Mouse (Mus musculus) heart, embryonic 10.5 days (tissue): ENCODE measurements around the gene Prdm11. TPM values are rescaled to one million over a fixed set of nuclear protein-coding genes. Genes with fewer than 3 reads are reported as not detected.
A peak's percentile ranks its signal among the peaks of the same experiment; 100 is the strongest.

Experiments used
- DNase-seq: peaks from one replicate; pipeline ENCODE4 v3.0.0-alpha.2; 2017; ENCODE audit warnings: low spot score
- H3K27ac ChIP-seq: fragments of 300-500 bp; sonication (generic); 2 replicates; pipeline ENCODE4 v1.5.1; 2016; ENCODE audit warnings: mild to moderate bottlenecking
- H3K27me3 ChIP-seq: fragments of 300-500 bp; sonication (generic); 2 replicates; pipeline ENCODE4 v1.6.1; 2016; ENCODE audit warnings: mild to moderate bottlenecking; ENCODE audit not compliant: poor library complexity, insufficient read depth, severe bottlenecking
- H3K36me3 ChIP-seq: fragments of 300-500 bp; sonication (generic); 2 replicates; pipeline ENCODE4 v1.6.1; 2016; ENCODE audit warnings: mild to moderate bottlenecking, moderate library complexity
- H3K4me1 ChIP-seq: fragments of 300-500 bp; sonication (generic); 2 replicates; pipeline ENCODE4 v1.6.1; 2016; ENCODE audit warnings: mild to moderate bottlenecking
- H3K4me3 ChIP-seq: fragments of 300-500 bp; sonication (generic); 2 replicates; pipeline ENCODE4 v1.5.1; 2016; ENCODE audit warnings: mild to moderate bottlenecking, moderate library complexity
- H3K9me3 ChIP-seq: fragments of 300-500 bp; sonication (generic); 2 replicates; pipeline ENCODE4 v1.6.1; 2016; ENCODE audit warnings: mild to moderate bottlenecking, moderate library complexity
- WGBS: fragments of 180-500 bp; shearing (Covaris S2); methylation state at CpG from one replicate; pipeline ENCODE4 v1.1.7; 2016; 5-methylcytosine and 5-hydroxymethylcytosine counted together
- polyA plus RNA-seq: library from polyadenylated mRNA; unstranded; fragments of >200 nt; fragmentation: Nextera tagmentation; extraction: Ambion mirVana; gene quantifications from 2 replicates; pipeline ENCODE4 v1.2.1, GENCODE M21; 2016

The Prdm11 gene
- polyA plus RNA-seq, 1 experiment from 2014 or later = 4.5 TPM

- no peak for DNase-seq
- WGBS = 79% methylated on average over 7 of the region's 7 CpGs
- Histone ChIP-seq H3K36me3 (peaks cover 51% of the 10 kb centered on the region), H3K9me3 (no peaks in the 10 kb centered on the region), H3K27me3 (peaks cover 4% of the 10 kb centered on the region; the same call in 1 of the 2 replicates), H3K4me1 (peaks cover 57% of the 10 kb centered on the region), H3K4me3 (no peak overlapping the region), H3K27ac (peak overlapping the region; percentile 83; the same call in 1 of the 2 replicates)
Measured at GRCm38 (mm10) chr2:92987108-92987618, 58.8 kb downstream of the Prdm11 start.

GRCm38 (mm10) chr2:92985600-92985999 is 60.4 kb downstream of the Prdm11 start:
- Histone ChIP-seq H3K9me3 (no peaks in the 10 kb centered on the region), H3K4me3 (no peak overlapping the region), H3K36me3 (peaks cover 37% of the 10 kb centered on the region), H3K27ac (peak overlapping the region; percentile 77), H3K27me3 (peaks cover 4% of the 10 kb centered on the region; the same call in 1 of the 2 replicates), H3K4me1 (peaks cover 62% of the 10 kb centered on the region)
- DNase-seq = no peak
- WGBS = 47% methylated on average over 7 of the region's 7 CpGs

- no peak overlapping the region for H3K4me3 ChIP-seq
- H3K27me3 ChIP-seq = peaks cover 4% of the 10 kb centered on the region; the same call in 1 of the 2 replicates
- no peaks in the 10 kb centered on the region for H3K9me3 ChIP-seq
- no peak for DNase-seq
- peak overlapping the region; percentile 77 for H3K27ac ChIP-seq
- H3K36me3 ChIP-seq = peaks cover 37% of the 10 kb centered on the region
- H3K4me1 ChIP-seq = peaks cover 62% of the 10 kb centered on the region
- 74% methylated on average over 2 of the region's 2 CpGs for WGBS
Measured at GRCm38 (mm10) chr2:92985171-92985570, 60.8 kb downstream of the Prdm11 start.

- Histone ChIP-seq H3K27me3 (peaks cover 4% of the 10 kb centered on the region; the same call in 1 of the 2 replicates), H3K9me3 (no peaks in the 10 kb centered on the region), H3K27ac (peak overlapping the region; percentile 77; the same call in 1 of the 2 replicates), H3K4me1 (peaks cover 62% of the 10 kb centered on the region), H3K36me3 (peaks cover 39% of the 10 kb centered on the region), H3K4me3 (no peak overlapping the region)
- 80% methylated on average over 7 of the region's 7 CpGs for WGBS
- DNase-seq = no peak
Measured at GRCm38 (mm10) chr2:92984321-92985108, 61.5 kb downstream of the Prdm11 start.

GRCm38 (mm10) chr2:92983273-92983620 is 62.7 kb downstream of the Prdm11 start:
- Histone ChIP-seq H3K9me3 (no peaks in the 10 kb centered on the region), H3K4me3 (0 out of 2 replicates have a peak overlapping the region, but pooled peaks have one; percentile 5), H3K27ac (peak overlapping the region; percentile 77), H3K4me1 (peaks cover 49% of the 10 kb centered on the region), H3K27me3 (peaks cover 4% of the 10 kb centered on the region; the same call in 1 of the 2 replicates), H3K36me3 (peaks cover 44% of the 10 kb centered on the region)
- peak; percentile 91 for DNase-seq
- WGBS = 50% methylated on average over 4 of the region's 4 CpGs

- Histone ChIP-seq H3K36me3 (peaks cover 44% of the 10 kb centered on the region), H3K4me3 (0 out of 2 replicates have a peak overlapping the region, but pooled peaks have one; percentile 5), H3K9me3 (no peaks in the 10 kb centered on the region), H3K4me1 (peaks cover 44% of the 10 kb centered on the region), H3K27me3 (peaks cover 4% of the 10 kb centered on the region; the same call in 1 of the 2 replicates), H3K27ac (peak overlapping the region; percentile 77)
- WGBS = 43% methylated on average over 8 of the region's 8 CpGs
- no peak for DNase-seq
Measured at GRCm38 (mm10) chr2:92982591-92983272, 63.2 kb downstream of the Prdm11 start.

- Histone ChIP-seq H3K27ac (no peak overlapping the region), H3K4me3 (no peak overlapping the region), H3K36me3 (peaks cover 45% of the 10 kb centered on the region), H3K9me3 (no peaks in the 10 kb centered on the region), H3K27me3 (no peaks in the 10 kb centered on the region), H3K4me1 (peaks cover 25% of the 10 kb centered on the region)
- WGBS = 81% methylated on average over 10 of the region's 10 CpGs
- no peak for DNase-seq
Measured at GRCm38 (mm10) chr2:92980165-92980564, 65.8 kb downstream of the Prdm11 start.

GRCm38 (mm10) chr2:92975031-92975790 is 70.8 kb downstream of the Prdm11 start:
- Histone ChIP-seq H3K9me3 (no peaks in the 10 kb centered on the region), H3K4me1 (no peaks in the 10 kb centered on the region), H3K4me3 (no peak overlapping the region), H3K27ac (no peak overlapping the region), H3K27me3 (no peaks in the 10 kb centered on the region; the same call in 1 of the 2 replicates), H3K36me3 (peaks cover 69% of the 10 kb centered on the region)
- DNase-seq = no peak
- 84% methylated on average over 14 of the region's 14 CpGs for WGBS

- Histone ChIP-seq H3K27me3 (no peaks in the 10 kb centered on the region; the same call in 1 of the 2 replicates), H3K36me3 (peaks cover 59% of the 10 kb centered on the region), H3K4me1 (no peaks in the 10 kb centered on the region), H3K27ac (no peak overlapping the region), H3K9me3 (no peaks in the 10 kb centered on the region), H3K4me3 (no peak overlapping the region)
- no peak for DNase-seq
- 88% methylated on average over 20 of the region's 20 CpGs for WGBS
Measured at GRCm38 (mm10) chr2:92973646-92974045, 72.3 kb downstream of the Prdm11 start.

GRCm38 (mm10) chr2:92972071-92972470 is 73.9 kb downstream of the Prdm11 start:
- Histone ChIP-seq H3K27me3 (no peaks in the 10 kb centered on the region; the same call in 1 of the 2 replicates), H3K36me3 (peaks cover 55% of the 10 kb centered on the region), H3K4me3 (no peak overlapping the region), H3K27ac (no peak overlapping the region), H3K4me1 (peaks cover 12% of the 10 kb centered on the region), H3K9me3 (no peaks in the 10 kb centered on the region)
- no peak for DNase-seq
- 86% methylated on average over 17 of the region's 17 CpGs for WGBS

GRCm38 (mm10) chr2:92971536-92971935 is 74.4 kb downstream of the Prdm11 start:
- Histone ChIP-seq H3K36me3 (peaks cover 52% of the 10 kb centered on the region), H3K27ac (no peak overlapping the region), H3K9me3 (no peaks in the 10 kb centered on the region), H3K27me3 (no peaks in the 10 kb centered on the region; the same call in 1 of the 2 replicates), H3K4me3 (no peak overlapping the region), H3K4me1 (peaks cover 17% of the 10 kb centered on the region)
- 90% methylated on average over 8 of the region's 8 CpGs for WGBS
- no peak for DNase-seq

GRCm38 (mm10) chr2:92971069-92971468 is 74.9 kb downstream of the Prdm11 start:
- Histone ChIP-seq H3K27me3 (no peaks in the 10 kb centered on the region; the same call in 1 of the 2 replicates), H3K36me3 (peaks cover 47% of the 10 kb centered on the region), H3K4me3 (no peak overlapping the region), H3K9me3 (no peaks in the 10 kb centered on the region), H3K4me1 (peaks cover 22% of the 10 kb centered on the region), H3K27ac (no peak overlapping the region)
- WGBS = 76% methylated on average over 9 of the region's 9 CpGs
- no peak for DNase-seq
